Mouse (Mus musculus) regulatory T cell (primary cell): Measurements from ENCODE around the gene Gm20604.

Experiments
- in situ Hi-C: fragments of 300-600 bp; cut with MboI, MseI; formaldehyde crosslinking; loops from one replicate; pipeline ENCODE4 v1.15.1; 2025; ENCODE audit warnings: high pct_unique_total_duplicates

Gm20604 gene

DNA sequence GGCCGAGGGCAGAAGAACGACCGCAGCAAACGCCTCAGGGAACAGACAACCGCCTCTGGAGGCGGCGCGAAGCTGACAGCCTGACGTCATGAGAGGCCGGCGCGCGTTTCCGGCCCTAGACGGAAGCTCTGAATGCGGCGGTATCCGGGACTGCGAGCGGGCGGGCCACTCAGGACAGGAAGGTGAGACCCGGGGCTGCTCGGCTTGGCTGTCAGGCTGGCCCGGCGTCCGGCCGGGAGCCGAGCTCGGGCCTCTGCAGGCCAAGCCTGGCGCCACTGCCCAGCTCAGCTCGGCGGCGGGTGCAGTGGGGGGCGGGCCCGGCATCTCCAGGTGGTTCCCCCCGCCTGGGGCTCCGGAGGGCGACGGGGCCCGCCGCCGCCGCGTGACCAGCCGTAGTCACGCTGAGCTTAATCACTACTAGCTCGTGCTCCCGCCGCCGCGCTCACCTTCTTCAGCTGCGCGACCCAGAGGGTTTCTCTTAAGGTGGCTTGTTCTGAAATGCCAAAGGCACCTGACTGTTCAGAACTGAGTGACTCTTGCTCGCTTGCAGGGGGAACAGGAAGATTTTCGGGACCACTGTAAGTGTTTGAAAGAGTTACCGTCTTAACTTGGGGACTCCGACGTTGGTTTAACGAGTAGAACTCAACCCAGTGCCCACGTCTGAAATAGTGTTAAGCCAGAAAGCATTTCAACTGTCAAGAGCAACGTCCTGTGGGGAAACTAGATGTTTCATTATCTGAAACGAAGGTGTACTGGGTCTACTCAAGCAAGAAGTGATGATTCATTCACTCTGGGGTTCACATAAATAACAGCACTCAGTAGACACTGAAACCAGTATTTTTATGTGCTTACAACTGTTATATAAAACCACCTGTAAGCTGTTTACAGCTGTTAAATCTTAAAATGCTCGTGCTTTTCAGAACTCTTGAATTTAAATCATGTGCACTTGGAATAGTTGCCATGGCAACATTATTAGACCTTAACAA lies 14.6 kb downstream of the Gm20604 start, which contains the start of the genes Moap1 and Tmem251:
TSS of gene Moap1 (minus strand) at position 73 of the 986 bp plus-strand sequence.
TSS of gene Tmem251 (plus strand) at position 174 of the 986 bp plus-strand sequence.
- in situ Hi-C loops: loop anchor here (25.0 kb wide), 1 partner anchor 232 kb away; no protein-coding TSS in a partner anchor

DNA sequence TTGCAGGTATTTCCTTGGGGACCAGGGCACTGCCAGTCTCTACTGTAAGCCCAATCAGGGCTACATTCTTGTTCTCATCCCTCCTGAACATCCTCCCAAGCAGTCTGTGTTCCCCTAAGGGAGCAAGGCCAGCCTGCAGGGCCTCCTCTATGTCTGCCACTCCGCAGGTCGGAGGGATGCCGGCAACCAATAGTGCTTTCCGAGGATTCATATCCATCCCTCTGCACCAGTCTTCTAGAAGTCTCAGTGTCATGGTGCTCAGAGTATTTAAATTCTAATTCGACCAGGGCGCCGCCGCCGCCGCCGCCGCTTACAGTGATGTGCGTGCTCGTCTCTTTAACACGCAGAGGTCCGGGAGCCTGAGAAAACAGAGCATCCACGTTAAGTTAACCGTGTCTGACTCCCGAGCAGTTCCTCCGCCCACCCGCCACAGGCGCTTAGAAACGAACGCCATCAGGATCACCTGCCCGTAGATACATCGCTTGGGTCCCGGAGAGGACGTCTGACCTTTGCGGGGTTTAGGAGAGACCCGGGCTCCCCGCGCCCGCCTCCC lies 15.4 kb downstream of the Gm20604 start:
- in situ Hi-C loops: loop anchor here (25.0 kb wide), 1 partner anchor 231 kb away; no protein-coding TSS in a partner anchor

DNA sequence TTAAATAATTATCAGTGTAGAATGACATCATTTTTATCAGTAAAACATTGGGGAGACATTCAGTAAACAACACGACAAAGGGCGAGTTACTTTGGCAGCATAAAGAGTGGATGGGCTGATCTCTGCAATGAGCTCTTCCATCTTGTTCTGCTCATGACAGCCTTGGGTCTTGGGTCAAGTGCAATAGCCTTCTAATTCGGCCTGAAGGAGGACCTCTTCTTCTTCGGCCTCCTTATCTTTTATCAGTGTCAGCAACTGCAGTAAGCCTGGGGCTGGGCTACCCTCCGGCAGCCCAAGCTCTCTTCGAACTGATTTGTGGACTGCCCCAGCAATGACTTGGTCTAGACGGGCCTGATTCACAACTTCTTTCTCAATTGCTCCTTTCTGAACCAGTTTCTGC lies 16.4 kb downstream of the Gm20604 start:
- in situ Hi-C loops: loop anchor here (25.0 kb wide), 1 partner anchor 230 kb away; no protein-coding TSS in a partner anchor

DNA sequence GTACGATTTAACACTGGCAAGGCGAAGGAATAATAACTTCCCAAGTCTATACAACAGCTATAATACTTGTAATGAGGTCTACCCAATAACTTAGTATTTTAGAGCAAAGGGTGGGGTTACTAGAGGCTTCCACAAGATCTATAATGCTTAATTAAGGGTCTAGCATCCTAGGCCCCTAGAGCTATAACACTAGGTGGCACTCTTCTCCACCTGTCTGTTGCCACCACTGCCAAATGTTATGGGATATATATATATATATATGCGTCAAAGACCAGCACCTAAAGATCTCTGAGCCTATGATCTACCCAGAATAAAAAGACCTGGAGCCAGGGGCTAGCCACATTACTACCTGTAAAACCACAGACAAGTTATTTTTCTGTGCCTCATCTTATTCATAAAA lies 18.2 kb downstream of the Gm20604 start:
- in situ Hi-C loops: loop anchor here (25.0 kb wide), 1 partner anchor 228 kb away; no protein-coding TSS in a partner anchor

DNA sequence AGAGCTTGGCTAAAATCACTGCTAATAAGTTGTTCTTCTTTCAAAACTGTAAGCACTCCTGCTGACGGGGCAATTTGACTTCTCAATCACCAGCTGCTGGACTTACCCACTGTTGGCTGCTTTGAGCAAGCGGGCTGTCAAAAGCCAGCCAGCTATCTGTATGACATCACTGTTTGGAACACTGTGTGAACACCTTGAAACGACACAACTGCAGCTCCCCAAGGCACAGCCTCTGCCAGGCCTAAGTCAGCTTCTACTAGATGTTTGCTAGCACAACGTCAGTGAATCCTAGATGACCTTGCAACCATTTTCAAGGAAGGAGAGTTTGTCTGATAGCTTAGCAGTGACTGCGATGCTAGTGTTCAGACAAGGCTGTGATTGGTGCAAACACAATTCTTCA lies 19.4 kb downstream of the Gm20604 start:
- in situ Hi-C loops: loop anchor here (25.0 kb wide), 1 partner anchor 227 kb away; no protein-coding TSS in a partner anchor

DNA sequence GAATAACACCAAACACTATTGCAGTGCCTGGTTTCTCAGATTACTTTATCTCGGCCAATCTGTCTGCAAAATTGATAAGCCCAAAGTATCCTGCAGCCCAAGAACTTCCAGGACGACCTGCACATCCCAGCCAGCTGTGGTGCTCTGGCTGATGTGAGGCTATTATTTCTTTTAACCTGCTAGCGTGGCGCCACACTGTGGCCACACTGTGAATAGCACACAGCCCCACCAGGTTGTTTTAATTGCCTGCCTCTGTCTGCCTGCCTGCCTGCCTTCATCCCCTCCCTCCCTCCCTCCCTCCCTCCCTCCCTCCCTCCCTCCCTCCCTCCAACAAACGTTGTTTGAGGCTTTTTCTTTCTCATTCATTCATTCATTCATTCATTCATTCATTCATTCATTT lies 25.1 kb downstream of the Gm20604 start:
- in situ Hi-C loops: loop anchor here (25.0 kb wide), 1 partner anchor 221 kb away; no protein-coding TSS in a partner anchor

DNA sequence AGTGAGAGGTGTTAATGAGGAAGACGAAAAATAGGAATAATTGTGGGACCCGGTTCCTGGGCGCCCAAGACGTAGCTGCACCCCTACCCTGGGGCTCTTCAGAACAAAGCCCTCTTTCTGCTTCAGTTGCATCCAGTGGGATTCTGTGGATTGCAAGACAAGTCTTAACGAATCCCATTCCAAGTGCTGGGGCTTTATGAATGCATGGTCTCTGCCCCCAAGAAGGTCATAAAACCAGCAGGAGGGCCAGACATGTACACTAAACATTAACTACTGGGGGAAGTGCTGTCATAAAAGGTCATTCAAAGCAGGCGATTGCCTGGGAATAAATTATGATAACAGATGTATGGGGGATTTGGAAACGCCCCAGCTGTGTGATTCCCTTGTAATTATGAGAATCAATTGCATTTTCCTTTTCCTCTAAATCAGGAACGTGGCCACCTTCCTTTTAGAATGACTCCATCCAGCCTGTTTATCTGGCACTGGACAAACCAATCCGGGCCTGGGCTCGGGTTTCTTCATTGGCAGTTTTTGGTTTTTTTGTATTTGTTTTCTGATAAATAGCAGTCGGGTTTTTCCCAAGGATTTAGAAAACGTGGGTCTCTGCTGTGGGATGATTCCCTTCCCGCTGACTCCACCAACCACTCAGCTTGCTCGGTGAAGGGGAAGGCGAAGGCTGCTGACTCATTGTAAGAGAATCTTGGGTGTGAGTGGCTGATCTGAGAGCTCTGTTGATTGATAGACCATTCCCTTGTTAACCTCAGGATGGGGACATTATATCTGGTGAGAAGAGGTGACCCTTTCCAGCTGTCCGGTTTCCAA lies 27.5 kb downstream of the Gm20604 start:
- in situ Hi-C loops: loop anchor here (25.0 kb wide), 1 partner anchor 219 kb away; no protein-coding TSS in a partner anchor

DNA sequence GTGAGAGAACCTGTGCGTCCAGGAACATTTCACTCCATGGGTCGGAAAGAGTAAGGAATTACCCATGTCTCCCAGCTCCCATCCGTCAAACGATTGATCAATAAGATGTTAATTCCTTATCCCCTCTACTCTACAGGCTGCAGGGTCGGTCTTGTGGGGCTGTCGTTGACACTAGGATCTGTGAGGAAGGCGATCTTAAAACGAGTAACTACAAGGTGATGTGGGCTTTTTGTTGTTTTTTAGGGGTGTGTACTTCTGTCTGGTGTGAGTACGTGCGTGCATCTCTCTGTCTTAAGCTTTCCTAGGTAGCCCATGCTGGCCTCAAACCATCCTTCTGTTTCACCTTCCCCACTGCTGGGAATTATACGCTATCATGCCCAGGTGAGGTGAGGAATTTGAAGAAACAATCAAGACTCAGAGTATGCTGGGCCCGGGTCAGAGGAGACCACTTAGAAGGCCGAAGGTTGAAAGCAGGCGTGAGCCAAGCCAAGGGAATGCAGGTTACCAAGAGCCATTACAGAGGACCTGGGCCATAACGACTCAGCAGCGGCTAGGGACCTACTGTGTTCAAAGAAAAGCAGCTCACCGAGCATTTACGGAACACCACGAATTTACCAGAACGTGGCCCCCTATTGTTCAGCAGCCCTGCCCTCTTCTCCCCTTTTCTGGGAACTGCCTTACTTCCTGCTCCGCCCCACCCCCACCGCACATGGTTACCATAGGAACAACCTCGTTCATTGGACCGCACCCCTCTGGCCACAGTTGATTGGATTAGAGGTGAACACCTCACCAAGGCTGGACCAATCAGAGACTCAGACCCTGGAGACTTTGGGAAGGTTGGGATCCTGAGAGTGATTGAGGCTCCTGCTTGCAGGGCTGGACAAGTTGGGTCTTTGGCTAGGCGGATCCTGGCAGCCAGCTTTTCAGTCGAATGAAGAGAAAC lies 28.3 kb downstream of the Gm20604 start:
- in situ Hi-C loops: loop anchor here (5.0 to 25.0 kb wide), 2 partner anchors 53 to 218 kb away; no protein-coding TSS in a partner anchor

DNA sequence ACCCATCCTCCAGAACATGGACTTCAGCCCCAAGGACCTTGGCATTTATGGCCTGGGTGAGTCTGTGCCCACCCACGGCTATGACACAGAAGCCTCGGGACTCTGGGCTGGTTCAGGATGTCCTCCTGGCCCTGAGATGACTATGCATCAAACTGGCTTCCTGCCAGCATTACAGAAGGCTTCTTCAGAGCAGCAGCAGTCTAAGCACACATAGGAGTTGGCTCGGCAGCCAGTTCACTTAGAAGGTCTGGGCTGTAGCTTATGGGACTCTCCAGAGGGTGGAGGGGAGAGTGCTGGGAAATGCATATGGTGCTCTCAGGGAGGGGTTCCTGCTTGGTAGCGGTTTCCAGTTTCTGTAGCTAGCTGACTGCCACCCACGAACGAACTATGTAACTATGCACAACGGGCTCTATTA lies 32.7 kb downstream of the Gm20604 start:
- in situ Hi-C loops: loop anchor here (5.0 to 25.0 kb wide), 2 partner anchors 48 to 213 kb away; no protein-coding TSS in a partner anchor

DNA sequence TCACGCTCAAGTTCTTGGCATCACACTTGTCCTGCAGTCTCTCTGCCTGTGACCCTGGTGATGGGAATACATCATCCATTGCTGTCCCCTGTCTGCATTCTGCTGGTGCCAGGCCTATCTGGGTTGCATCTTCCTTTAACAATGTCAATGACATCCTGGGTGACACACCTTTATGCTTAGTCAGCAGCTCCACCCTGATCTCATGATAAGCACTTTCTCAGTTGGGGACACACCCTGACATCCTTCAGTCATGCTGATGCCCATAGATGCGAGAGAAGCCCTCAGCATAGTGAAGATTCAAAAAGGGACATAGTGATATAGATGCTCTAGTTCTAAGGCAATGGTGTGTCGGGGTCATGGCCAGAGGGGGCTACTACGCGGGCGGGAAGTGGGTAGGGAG lies 33.3 kb downstream of the Gm20604 start:
- in situ Hi-C loops: loop anchor here (5.0 to 25.0 kb wide), 2 partner anchors 48 to 213 kb away; no protein-coding TSS in a partner anchor

DNA sequence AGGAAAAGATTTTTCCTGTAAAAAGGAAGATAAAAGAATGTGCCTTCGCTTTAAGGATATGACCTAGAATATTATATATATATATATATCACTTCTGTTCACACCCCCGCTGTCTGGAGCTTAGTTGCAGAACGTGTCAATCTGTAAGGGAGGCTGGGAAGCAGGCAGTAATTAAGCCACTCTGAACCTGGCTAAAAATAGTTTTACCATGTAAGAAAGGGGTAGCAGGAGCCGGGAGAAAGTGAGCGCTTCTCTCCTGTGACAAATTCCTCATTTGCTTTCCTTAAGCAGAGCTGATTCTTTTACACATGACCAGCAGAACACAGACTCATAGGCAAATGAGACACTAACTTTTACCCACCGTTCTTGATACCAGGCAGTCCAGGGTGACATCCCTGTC lies 34.6 kb downstream of the Gm20604 start:
- in situ Hi-C loops: no loop called here

DNA sequence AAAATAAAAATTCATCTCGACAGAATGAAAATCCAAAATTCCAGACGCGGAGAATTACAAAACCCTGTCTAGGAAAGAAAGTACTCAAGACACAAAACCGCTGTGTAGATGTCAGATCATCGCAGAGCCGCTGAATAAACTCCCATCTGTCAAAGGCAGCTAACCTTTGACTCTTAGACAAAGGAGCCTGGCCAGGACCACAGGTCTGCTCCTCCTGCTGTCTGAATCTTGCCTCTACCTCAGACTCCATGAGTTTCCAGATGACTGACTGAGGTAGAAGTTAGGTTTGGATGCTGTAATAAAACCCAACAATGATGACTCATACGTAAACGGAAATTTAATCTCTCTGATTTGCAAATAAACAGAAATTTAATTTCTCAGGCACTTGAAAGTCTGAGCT lies 35.5 kb downstream of the Gm20604 start:
- in situ Hi-C loops: no loop called here

DNA sequence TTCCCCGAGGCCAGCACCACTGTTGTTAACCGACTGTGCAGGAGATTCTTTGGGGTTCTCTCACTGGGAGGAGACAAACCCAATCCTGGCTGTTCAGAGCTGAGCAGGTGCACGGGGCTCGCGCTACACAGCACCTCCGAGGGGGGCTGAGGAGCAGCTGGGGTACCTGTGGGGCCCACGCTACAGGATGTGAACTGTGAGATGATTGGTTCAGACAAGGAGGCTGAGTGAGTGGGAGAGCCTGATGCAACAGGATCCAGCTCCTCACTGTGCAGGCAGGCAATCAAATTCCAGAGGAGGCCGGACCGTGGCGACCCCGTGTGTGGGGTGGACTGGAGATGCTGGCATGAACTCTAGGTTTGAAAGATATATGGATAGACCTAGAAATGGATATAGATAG lies 36.0 kb downstream of the Gm20604 start:
- in situ Hi-C loops: no loop called here

DNA sequence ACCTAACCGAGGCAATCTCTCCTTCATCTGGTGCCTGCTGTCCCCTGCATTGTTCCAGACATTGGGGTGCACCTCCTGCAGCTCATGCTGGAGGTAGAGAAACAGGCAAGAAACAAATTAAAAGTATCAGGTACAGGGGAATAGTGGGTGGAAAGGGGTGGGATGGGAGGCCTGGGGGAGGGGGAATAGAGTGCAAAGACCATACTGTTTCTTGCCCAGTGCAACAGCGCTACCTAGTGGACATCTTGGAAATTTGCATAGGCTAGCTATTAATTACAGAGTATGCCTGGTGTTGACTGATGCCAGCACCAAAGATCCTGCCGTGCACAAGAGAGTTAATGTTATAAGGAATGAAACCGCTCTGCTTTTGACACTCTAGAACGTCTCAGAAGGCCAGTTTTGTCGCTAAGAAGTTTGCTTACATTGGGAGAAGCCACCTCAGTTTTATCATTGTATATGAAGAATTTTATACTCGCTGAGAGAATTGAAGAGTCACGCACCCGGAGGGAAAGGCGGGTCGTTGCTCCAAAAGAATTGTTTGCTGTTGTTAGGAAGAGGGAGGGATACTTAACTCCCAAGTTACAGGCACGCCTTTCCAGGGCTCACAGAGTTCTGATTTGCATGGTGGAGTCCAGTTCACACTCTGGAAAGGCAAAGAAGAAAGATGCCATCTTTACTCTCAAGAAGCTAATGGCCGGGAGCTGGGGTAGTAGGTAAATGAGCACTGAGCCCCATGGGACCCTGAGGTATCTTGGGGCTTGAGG lies 38.7 kb downstream of the Gm20604 start:
- in situ Hi-C loops: no loop called here

DNA sequence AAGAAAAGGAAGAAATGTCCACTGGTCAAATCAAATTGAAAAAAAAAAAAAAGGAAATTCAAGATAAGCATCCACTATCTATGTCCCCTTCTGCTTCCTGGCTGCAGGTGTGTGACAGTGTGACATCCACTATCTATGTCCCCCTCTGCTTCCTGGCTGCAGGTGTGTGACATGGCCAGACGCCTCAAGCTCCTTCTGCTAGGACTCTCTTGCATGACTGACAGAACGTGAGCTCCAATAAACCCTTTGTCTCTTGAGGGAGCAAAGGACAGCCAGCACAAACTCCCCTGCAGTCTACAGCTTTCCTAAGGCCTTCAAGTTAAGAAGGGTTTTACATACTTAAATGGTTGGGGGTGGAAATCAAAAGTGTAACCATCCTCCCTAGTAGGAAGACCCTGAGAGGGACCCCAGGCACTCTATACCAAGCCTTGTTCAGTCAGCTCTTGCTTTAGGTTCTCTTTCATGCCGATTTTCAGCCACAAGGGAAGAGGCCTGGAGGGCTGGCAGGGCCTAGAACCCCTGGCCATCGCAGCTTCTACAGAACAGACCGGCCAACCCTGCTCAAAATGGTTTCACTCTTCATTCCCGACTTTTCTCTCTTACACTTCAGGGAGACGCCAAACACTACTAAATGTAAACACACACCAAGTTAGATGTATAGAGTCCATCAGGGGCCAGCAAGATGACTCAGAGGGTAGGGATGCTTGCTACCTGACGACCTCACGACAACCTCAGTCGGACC lies 43.6 kb downstream of the Gm20604 start:
- in situ Hi-C loops: no loop called here

DNA sequence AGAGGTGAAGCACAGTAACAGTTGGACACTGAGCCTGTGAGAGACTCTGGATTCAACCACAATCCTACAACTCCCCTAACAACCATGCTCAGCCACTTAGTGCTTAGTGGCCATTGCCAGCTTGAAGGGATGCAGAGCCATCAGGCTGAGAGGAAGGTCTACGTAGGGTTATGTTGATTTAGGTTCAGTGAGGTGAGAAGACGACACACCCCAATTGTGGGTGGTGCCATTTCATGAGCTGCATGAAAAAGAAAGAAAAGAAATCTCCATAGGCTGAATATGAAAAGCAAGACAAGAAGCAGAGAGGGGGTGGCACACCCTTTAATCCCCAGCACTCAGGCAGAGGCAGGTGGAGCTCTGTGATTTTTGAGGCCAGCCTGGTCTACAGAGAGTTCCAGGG lies 44.4 kb downstream of the Gm20604 start:
- in situ Hi-C loops: no loop called here

DNA sequence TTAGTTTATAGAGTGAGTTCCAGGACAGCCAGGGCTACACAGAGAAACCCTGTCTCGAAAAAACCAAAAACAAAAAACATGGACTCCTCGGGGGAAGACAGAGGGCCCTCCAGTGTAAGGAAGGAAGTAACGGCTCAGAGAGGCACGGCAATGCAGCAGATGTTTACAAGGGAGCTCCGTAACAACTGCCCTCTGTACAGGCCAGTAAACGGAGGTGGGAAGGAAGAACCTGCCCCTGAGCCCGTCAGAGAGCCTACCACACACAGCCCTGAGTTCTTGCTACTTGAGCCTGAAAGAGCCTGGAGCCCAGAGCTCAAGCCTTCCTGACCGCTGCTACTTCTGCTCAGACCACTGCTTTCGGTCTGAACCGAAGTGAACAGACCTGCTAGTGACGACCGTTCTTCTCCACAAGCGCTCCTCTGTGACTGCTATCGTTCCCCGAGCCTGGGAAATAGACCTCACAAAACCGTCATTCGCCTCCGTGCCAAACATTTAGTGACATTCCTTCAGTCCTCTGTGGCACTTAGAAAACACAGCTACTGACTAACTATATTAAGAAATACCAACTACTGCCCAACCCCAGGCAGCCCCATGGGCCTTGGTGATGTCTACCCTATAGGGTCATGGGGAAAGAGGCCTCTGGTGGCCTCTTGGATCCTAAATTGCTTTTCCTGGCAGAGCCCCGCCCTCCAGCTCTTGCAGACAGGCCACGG lies 45.2 kb downstream of the Gm20604 start:
- in situ Hi-C loops: no loop called here

DNA sequence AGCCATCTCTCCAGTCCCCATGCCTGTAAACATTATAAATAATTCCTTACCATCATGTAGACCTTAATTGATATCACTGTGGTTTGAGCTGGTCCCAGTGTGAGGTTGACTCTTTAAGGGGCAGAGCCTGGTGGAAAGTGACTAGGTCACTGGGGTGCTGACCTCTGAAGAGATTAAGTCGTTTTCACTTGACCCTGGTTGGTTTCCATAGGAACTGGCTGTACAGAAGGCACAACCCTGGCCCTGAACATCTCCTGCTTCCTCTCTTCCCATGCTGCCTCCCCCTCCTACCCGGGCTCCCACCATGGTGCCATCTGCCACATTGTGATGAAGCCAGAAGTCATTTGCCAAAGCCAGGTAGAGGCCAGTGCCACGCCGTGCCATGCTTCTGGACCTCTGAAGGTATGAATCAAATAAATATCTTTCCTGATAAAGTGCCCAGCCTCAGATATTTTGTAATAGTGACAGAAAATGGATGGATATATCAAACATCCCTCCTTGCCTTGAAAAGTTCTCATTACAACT lies 47.6 kb downstream of the Gm20604 start:
- in situ Hi-C loops: no loop called here
